Mouse (Mus musculus) limb, embryonic 14.5 days (tissue): Measurements from ENCODE around the gene Hyal2. TPM values are rescaled to one million over a fixed set of nuclear protein-coding genes. Genes with fewer than 3 reads are reported as not detected.
A peak's percentile ranks its signal among the peaks of the same experiment; 100 is the strongest.
"Not testable (repeated sequence)": the region's sequence is repeated elsewhere in the genome, so short reads cannot be mapped to it uniquely, and the experiment has no call there.

ENCODE experiments used
- ATAC-seq: fragments of 200-750 bp; cut with Nextera tagmentation; 2 replicates; pipeline ENCODE4 v1.8.0; 2017; ENCODE audit warnings: low read depth, moderate number of reproducible peaks, moderate TSS enrichment; ENCODE audit not compliant: low FRiP score
- DNase-seq: peaks from one replicate; pipeline ENCODE4 v3.0.0-alpha.2; 2015; ENCODE audit warnings: low spot score
- H3K27ac ChIP-seq: fragments of 300-500 bp; sonication (generic); replicated peaks from 2 replicates; pipeline ENCODE4 v1.5.1; 2014; ENCODE audit warnings: low read depth, mild to moderate bottlenecking, low read length, moderate library complexity, mixed read lengths
- H3K27me3 ChIP-seq: fragments of 300-500 bp; sonication (generic); 2 replicates; pipeline ENCODE4 v1.6.1; 2014; ENCODE audit warnings: low read length, mixed read lengths; ENCODE audit not compliant: control insufficient read depth, insufficient read depth
- H3K36me3 ChIP-seq: fragments of 300-500 bp; sonication (generic); 2 replicates; pipeline ENCODE4 v1.6.1; 2014; ENCODE audit warnings: mild to moderate bottlenecking, low read length, moderate library complexity, mixed read lengths; ENCODE audit not compliant: control insufficient read depth, insufficient read depth
- H3K4me1 ChIP-seq: fragments of 300-500 bp; sonication (generic); 2 replicates; pipeline ENCODE4 v1.6.1; 2014; ENCODE audit warnings: antibody characterized with exemption, low read length, mixed read lengths; ENCODE audit not compliant: control insufficient read depth, insufficient read depth
- H3K4me2 ChIP-seq: fragments of 300-500 bp; sonication (generic); replicated peaks from 2 replicates; pipeline ENCODE4 v1.6.1; 2014; ENCODE audit warnings: low read depth, mild to moderate bottlenecking, low read length, moderate library complexity; ENCODE audit not compliant: severe bottlenecking
- H3K4me3 ChIP-seq: fragments of 300-500 bp; sonication (generic); replicated peaks from 2 replicates; pipeline ENCODE4 v1.5.1; 2014; ENCODE audit warnings: low read length
- H3K9ac ChIP-seq: fragments of 300-500 bp; sonication (generic); 2 replicates; pipeline ENCODE4 v1.6.1; 2014; ENCODE audit warnings: mild to moderate bottlenecking, low read depth, low read length, moderate library complexity; ENCODE audit not compliant: severe bottlenecking
- H3K9me3 ChIP-seq: fragments of 300-500 bp; sonication (generic); 2 replicates; pipeline ENCODE4 v1.6.1; 2016; ENCODE audit warnings: low read length; ENCODE audit not compliant: control insufficient read depth
- POLR2A ChIP-seq: fragments of 200-500 bp; IDR thresholded peaks from 2 replicates; pipeline ENCODE4 v1.8.0; 2012; ENCODE audit warnings: inconsistent platforms, mild to moderate bottlenecking, moderate library complexity, borderline replicate concordance; ENCODE audit not compliant: insufficient read depth, insufficient read length; ENCODE audit errors: extremely low read depth
- WGBS: fragments of 180-500 bp; shearing (Covaris S2); extraction: QIAGEN DNeasy Blood & Tissue Kit; methylation state at CpG from one replicate; pipeline ENCODE4 v1.1.7; 2014; 5-methylcytosine and 5-hydroxymethylcytosine counted together
- polyA plus RNA-seq, 2 experiments: library from polyadenylated mRNA; depleted of rRNA in 1 of 2; stranded (reverse) in 1 of 2; unstranded in 1 of 2; fragments of >200 nt; fragmentation: Nextera tagmentation in 1 of 2; extraction: Ambion mirVana in 1 of 2; gene quantifications; 2 replicates each; pipeline versions ENCODE4 v1.2.1 to v1.2.3; 2012 to 2014

Gene Hyal2
- polyA plus RNA-seq, 2 experiments: 68.0 to 123 TPM

DNA sequence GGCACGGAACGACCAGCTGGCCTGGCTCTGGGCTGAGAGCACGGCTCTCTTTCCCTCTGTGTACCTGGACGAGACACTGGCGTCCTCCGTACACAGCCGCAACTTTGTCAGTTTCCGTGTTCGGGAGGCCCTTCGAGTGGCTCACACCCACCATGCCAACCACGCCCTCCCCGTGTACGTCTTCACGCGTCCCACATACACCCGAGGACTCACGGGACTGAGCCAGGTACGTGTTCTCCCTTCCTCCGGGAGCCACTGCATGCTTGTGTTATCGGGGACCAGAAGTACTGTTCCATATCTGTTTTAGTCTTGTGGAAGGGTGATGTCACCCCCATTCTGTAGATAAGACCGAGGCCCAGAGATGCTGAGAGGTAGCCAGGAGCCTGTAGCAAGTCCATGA is 3.1 kb downstream of the Hyal2 start:
- no peak overlapping the region; the same call in 1 of the 2 replicates for H3K9ac ChIP-seq
- ATAC-seq: no peak
- H3K4me2 ChIP-seq: peak overlapping the region; percentile 93
- H3K27ac ChIP-seq: no peak overlapping the region
- H3K36me3 ChIP-seq: peaks cover 37% of the 10 kb centered on the region
- peak overlapping the region; percentile 75 for H3K4me3 ChIP-seq
- DNase-seq: no peak
- peaks cover 27% of the 10 kb centered on the region for H3K4me1 ChIP-seq
- H3K9me3 ChIP-seq: no peaks in the 10 kb centered on the region
- WGBS: 91% methylated on average over 21 of the region's 21 CpGs
- H3K27me3 ChIP-seq: no peaks in the 10 kb centered on the region
- TF ChIP-seq POLR2A: no peak

DNA sequence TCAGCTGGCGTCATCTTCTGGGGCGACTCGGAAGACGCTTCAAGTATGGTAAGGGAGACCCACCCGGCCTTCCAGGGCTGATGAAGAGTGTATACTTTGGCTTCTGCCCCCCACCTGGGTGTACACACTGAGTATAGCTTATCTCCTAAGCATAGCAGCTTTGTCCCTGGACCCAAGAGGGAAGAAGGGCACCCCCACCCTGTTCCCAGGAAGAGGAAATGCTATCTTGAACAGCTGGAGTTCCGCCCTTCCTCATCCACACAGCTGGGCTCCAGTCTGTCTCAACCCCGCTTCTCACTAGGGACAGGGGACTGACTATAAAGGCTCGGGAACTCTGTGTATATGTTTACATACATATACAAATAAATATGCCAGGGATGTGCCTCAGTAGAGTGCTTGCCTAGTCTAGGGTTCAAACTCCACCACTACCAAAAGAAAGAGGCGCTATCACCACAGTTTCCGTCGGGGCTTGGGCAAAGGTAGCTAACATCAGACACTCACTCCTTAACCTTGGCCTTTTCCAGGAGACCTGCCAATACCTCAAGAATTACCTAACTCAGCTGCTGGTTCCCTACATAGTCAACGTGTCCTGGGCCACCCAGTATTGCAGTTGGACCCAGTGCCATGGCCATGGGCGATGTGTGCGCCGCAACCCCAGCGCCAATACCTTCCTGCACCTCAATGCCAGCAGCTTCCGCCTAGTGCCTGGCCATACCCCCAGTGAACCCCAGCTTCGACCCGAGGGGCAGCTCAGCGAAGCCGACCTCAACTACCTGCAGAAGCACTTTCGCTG is 4.0 kb downstream of the Hyal2 start:
- Histone ChIP-seq H3K9me3 (no peaks in the 10 kb centered on the region), H3K9ac (no peak overlapping the region; the same call in 1 of the 2 replicates), H3K27ac (no peak overlapping the region), H3K4me2 (0 out of 2 replicates have a peak overlapping the region, but pooled peaks have one; percentile 93), H3K27me3 (no peaks in the 10 kb centered on the region), H3K36me3 (peaks cover 37% of the 10 kb centered on the region), H3K4me3 (no peak overlapping the region), H3K4me1 (peaks cover 36% of the 10 kb centered on the region)
- DNase-seq (no peak), ATAC-seq (no peak)
- 91% methylated on average over 22 of the region's 22 CpGs for WGBS
- TF ChIP-seq POLR2A: no peak

DNA sequence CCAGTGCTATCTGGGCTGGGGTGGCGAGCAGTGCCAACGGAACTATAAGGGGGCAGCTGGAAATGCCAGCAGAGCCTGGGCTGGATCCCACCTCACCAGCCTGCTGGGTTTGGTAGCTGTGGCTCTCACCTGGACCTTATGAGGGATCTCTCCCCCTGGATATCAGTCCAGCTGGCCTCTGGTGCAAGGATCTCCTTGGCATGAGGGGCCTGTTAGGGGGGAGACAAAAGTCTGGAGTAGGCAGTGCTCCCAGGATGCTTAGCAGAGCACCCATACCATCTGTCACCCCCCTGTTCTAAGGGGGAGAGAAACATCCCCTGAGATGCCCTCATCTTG is 4.5 kb downstream of the Hyal2 start:
- Histone ChIP-seq H3K4me2 (no peak overlapping the region), H3K36me3 (peaks cover 37% of the 10 kb centered on the region), H3K4me3 (no peak overlapping the region), H3K27me3 (no peaks in the 10 kb centered on the region), H3K4me1 (peaks cover 41% of the 10 kb centered on the region), H3K9ac (no peak overlapping the region), H3K9me3 (no peaks in the 10 kb centered on the region), H3K27ac (no peak overlapping the region)
- DNase-seq: no peak
- TF ChIP-seq POLR2A: no peak
- WGBS: 97% methylated on average over 2 of the region's 2 CpGs
- no peak for ATAC-seq

DNA sequence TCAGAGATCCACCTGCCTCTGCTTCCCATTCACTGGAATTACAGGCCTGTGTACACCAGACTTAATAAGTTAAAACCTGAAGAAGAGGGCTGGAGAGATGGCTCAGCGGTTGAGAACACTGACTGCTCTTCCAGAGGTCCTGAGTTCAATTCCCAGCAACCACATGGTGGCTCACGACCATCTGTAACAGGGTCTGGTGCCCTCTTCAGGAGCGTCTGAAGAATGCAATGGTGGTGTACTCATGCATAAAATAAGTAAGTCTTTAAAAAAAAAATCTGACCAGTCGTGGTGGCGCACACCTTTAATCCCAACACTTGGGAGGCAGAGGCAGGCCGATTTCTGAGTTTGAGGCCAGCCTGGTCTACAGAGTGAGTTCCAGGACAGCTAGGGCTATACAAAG is 6.0 kb downstream of the Hyal2 start:
- H3K4me2 ChIP-seq, H3K4me3 ChIP-seq, DNase-seq, H3K27ac ChIP-seq, ATAC-seq, H3K9ac ChIP-seq, H3K9me3 ChIP-seq, H3K27me3 ChIP-seq: not testable (repeated sequence)
- peaks cover 37% of the 10 kb centered on the region for H3K36me3 ChIP-seq
- peaks cover 38% of the 10 kb centered on the region for H3K4me1 ChIP-seq
- 82% methylated on average over 6 of the region's 6 CpGs for WGBS

DNA sequence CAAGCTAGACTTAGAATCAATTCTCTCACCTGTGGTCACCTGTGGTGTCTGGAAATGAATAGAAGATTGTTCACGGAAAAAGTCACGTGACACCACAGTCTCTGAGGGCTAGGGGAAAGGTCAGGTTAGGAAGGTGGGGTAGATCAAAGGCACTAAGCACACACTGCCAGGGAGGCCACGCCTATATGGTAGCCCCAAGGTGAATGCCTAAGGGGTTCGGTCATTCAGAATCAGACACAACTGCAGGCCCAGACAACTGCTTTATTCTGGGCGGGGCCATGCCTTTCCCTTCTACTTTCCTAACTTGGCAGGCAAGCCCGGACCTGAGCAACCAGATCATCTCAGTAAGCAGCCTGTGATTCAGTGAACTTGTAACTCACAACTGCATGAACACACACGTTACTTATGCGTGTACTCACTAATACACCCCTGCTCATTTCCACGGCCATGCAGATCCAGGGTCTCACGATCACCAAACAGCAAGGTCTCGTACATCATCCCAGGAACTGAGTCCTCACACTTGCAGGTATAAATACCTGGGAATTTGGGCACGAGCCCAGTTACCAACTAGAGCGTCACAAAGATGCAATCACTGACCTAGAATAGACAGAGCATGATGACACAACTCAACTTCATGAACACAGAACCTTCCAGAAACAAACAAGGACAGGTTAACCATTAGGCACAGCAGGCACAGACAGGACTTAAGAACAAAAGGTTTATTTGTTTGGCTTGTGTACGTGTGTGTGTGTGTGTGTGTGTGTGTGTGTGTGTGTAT is 8.0 kb downstream of the Hyal2 start:
- no peak for TF ChIP-seq POLR2A
- H3K4me1 ChIP-seq: peaks cover 31% of the 10 kb centered on the region
- peaks cover 36% of the 10 kb centered on the region for H3K36me3 ChIP-seq
- H3K4me3 ChIP-seq: no peak overlapping the region
- peak overlapping the region; percentile 75 for H3K27ac ChIP-seq
- WGBS: 82% methylated on average over 14 of the region's 14 CpGs
- H3K4me2 ChIP-seq: no peak overlapping the region
- DNase-seq (peak; percentile 68), ATAC-seq (no peak)
- H3K9ac ChIP-seq: no peak overlapping the region
- H3K9me3 ChIP-seq: no peaks in the 10 kb centered on the region
- no peaks in the 10 kb centered on the region for H3K27me3 ChIP-seq
